Mouse (Mus musculus): ENCODE data around the gene Timm8a2. TPM values are rescaled to one million over a fixed set of nuclear protein-coding genes. Genes with fewer than 3 reads are reported as not detected.

The Timm8a2 gene
- total RNA-seq, 1 experiment from 2014 or later, result not detected

GRCm38 (mm10) chr14:122008261-122008660 is 26.2 kb upstream of the Timm8a2 start:
- ATAC-seq (replicated peaks; ENCODE audit: insufficient number of reproducible peaks, low FRiP score, low TSS enrichment, poor library complexity, severe bottlenecking), result no peak

GRCm38 (mm10) chr14:122009502-122009901 is 25.0 kb upstream of the Timm8a2 start:
- ATAC-seq (replicated peaks; ENCODE audit: insufficient number of reproducible peaks, low FRiP score, low TSS enrichment, poor library complexity, severe bottlenecking), result peak; percentile 86

GRCm38 (mm10) chr14:122010301-122010700 is 24.2 kb upstream of the Timm8a2 start:
- ATAC-seq (replicated peaks; ENCODE audit: insufficient number of reproducible peaks, low FRiP score, low TSS enrichment, poor library complexity, severe bottlenecking), result no peak

- ATAC-seq (replicated peaks; ENCODE audit: insufficient number of reproducible peaks, low FRiP score, low TSS enrichment, poor library complexity, severe bottlenecking), result no peak
Measured at GRCm38 (mm10) chr14:122011768-122012167, 22.7 kb upstream of the Timm8a2 start.

GRCm38 (mm10) chr14:122012193-122012592 is 22.3 kb upstream of the Timm8a2 start:
- ATAC-seq (replicated peaks; ENCODE audit: insufficient number of reproducible peaks, low FRiP score, low TSS enrichment, poor library complexity, severe bottlenecking), result no peak

- no peak for ATAC-seq (replicated peaks; ENCODE audit: insufficient number of reproducible peaks, low FRiP score, low TSS enrichment, poor library complexity, severe bottlenecking)
Measured at GRCm38 (mm10) chr14:122012814-122013213, 21.7 kb upstream of the Timm8a2 start.

GRCm38 (mm10) chr14:122013417-122013951 is 21.0 kb upstream of the Timm8a2 start:
- peak; percentile 75 for ATAC-seq (replicated peaks; ENCODE audit: insufficient number of reproducible peaks, low FRiP score, low TSS enrichment, poor library complexity, severe bottlenecking)

GRCm38 (mm10) chr14:122017958-122018357 is 16.5 kb upstream of the Timm8a2 start:
- no peak for ATAC-seq (replicated peaks; ENCODE audit: insufficient number of reproducible peaks, low FRiP score, low TSS enrichment, poor library complexity, severe bottlenecking)

- no peak for ATAC-seq (replicated peaks; ENCODE audit: insufficient number of reproducible peaks, low FRiP score, low TSS enrichment, poor library complexity, severe bottlenecking)
Measured at GRCm38 (mm10) chr14:122019389-122019788, 15.1 kb upstream of the Timm8a2 start.

GRCm38 (mm10) chr14:122020567-122020966 is 13.9 kb upstream of the Timm8a2 start:
- ATAC-seq (replicated peaks; ENCODE audit: insufficient number of reproducible peaks, low FRiP score, low TSS enrichment, poor library complexity, severe bottlenecking), result no peak

GRCm38 (mm10) chr14:122023054-122023453 is 11.4 kb upstream of the Timm8a2 start:
- ATAC-seq (replicated peaks; ENCODE audit: insufficient number of reproducible peaks, low FRiP score, low TSS enrichment, poor library complexity, severe bottlenecking), result no peak

GRCm38 (mm10) chr14:122023928-122024327 is 10.5 kb upstream of the Timm8a2 start:
- ATAC-seq (replicated peaks; ENCODE audit: insufficient number of reproducible peaks, low FRiP score, low TSS enrichment, poor library complexity, severe bottlenecking), result no peak

GRCm38 (mm10) chr14:122028926-122029745 is 5.3 kb upstream of the Timm8a2 start:
- ATAC-seq (replicated peaks; ENCODE audit: insufficient number of reproducible peaks, low FRiP score, low TSS enrichment, poor library complexity, severe bottlenecking), result peak; percentile 64

- no peak for ATAC-seq (replicated peaks; ENCODE audit: insufficient number of reproducible peaks, low FRiP score, low TSS enrichment, poor library complexity, severe bottlenecking)
Measured at GRCm38 (mm10) chr14:122029851-122030250, 4.6 kb upstream of the Timm8a2 start.

GRCm38 (mm10) chr14:122032045-122032444 is 2.4 kb upstream of the Timm8a2 start:
- no peak for ATAC-seq (replicated peaks; ENCODE audit: insufficient number of reproducible peaks, low FRiP score, low TSS enrichment, poor library complexity, severe bottlenecking)

- no peak for ATAC-seq (replicated peaks; ENCODE audit: insufficient number of reproducible peaks, low FRiP score, low TSS enrichment, poor library complexity, severe bottlenecking)
Measured at GRCm38 (mm10) chr14:122035181-122035580, 707 bp downstream of the Timm8a2 start.

- ATAC-seq (replicated peaks; ENCODE audit: insufficient number of reproducible peaks, low FRiP score, low TSS enrichment, poor library complexity, severe bottlenecking), result peak; percentile 76; the same call in 1 of the 2 replicates
Measured at GRCm38 (mm10) chr14:122035860-122036259, 1.4 kb downstream of the Timm8a2 start.

GRCm38 (mm10) chr14:122038874-122039647 is 4.6 kb downstream of the Timm8a2 start:
- peak; percentile 48 for ATAC-seq (replicated peaks; ENCODE audit: insufficient number of reproducible peaks, low FRiP score, low TSS enrichment, poor library complexity, severe bottlenecking)

- ATAC-seq (replicated peaks; ENCODE audit: insufficient number of reproducible peaks, low FRiP score, low TSS enrichment, poor library complexity, severe bottlenecking), result no peak
Measured at GRCm38 (mm10) chr14:122041413-122041825, 6.9 kb downstream of the Timm8a2 start.
